ENCODE assay signal across 8 mouse cellular contexts in the genomic region with DNA sequence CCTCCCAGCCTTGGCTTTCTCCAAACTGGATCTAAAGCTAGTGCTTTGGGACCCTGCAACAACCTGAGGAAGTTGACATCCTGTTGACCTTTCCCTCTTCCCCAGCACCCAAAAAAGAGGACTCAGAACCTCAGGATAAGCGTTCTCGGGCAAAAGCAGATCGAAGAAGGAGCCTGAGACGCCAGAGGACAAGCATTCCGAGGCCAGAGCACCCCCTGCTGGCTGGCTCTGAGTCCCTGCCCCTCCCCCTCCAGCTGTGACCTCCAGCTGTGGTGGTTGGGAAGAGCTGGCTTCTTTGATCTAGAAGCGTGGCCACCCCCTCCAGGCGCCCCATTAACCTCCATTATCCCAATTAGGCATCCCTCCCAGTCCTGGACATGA. TPM values are rescaled to one million over a fixed set of nuclear protein-coding genes. Genes with fewer than 3 reads are reported as not detected.
DNase-seq lines count a peak whose midpoint lies in the region; ATAC-seq lines count a peak whose summit lies in the region.

No protein-coding gene starts in this region.

- H3K9me3 ChIP-seq in heart, embryonic 11.5 days (replicated peaks; ENCODE audit: control insufficient read depth, low read length) = no peaks in the 10 kb centered on the region
- H3K9me3 ChIP-seq in kidney, embryonic 16.5 days (ENCODE audit: low read length) = no peaks in the 10 kb centered on the region
- no peaks in the 10 kb centered on the region for H3K9me3 ChIP-seq in liver, embryonic 12.5 days (replicated peaks)

- H3K27me3 ChIP-seq in heart, embryonic 11.5 days (ENCODE audit: control insufficient read depth, insufficient read depth, low read length) = no peaks in the 10 kb centered on the region
- H3K27me3 ChIP-seq in kidney, embryonic 16.5 days (ENCODE audit: insufficient read depth, low read length) = no peaks in the 10 kb centered on the region
- H3K27me3 ChIP-seq in liver, embryonic 12.5 days (replicated peaks) = peaks cover 39% of the 10 kb centered on the region
- no peaks in the 10 kb centered on the region; the same call in 1 of the 2 replicates for H3K27me3 ChIP-seq in splenic B cell, adult 2 months (ENCODE audit: control insufficient read depth, insufficient read depth, low read length, poor library complexity, severe bottlenecking)

- H3K27ac ChIP-seq in heart, embryonic 11.5 days (ENCODE audit: low read depth, low read length) = peak overlapping the region; percentile 37
- peak overlapping the region; percentile 91 for H3K27ac ChIP-seq in kidney, embryonic 16.5 days (ENCODE audit: low read length)
- peak overlapping the region; percentile 67 for H3K27ac ChIP-seq in liver, embryonic 12.5 days

- ATAC-seq in erythroblast, adult 5-6 weeks (replicated peaks; ENCODE audit: low FRiP score, poor library complexity, severe bottlenecking) = peak; percentile 85
- ATAC-seq in heart, embryonic 11.5 days (replicated peaks; ENCODE audit: insufficient number of reproducible peaks, low FRiP score, low TSS enrichment) = no peak; the same call in 1 of the 2 replicates
- peak; percentile 79 for ATAC-seq in kidney, embryonic 16.5 days (ENCODE audit: low FRiP score, low TSS enrichment)
- ATAC-seq in liver, embryonic 12.5 days = peak; percentile 80

- H3K4me2 ChIP-seq in heart, embryonic 11.5 days = peak overlapping the region; percentile 97
- peak overlapping the region; percentile 83 for H3K4me2 ChIP-seq in kidney, embryonic 16.5 days (replicated peaks; ENCODE audit: low read depth, low read length)
- peak overlapping the region; percentile 97 for H3K4me2 ChIP-seq in liver, embryonic 12.5 days

- no peaks in the 10 kb centered on the region for H3K36me3 ChIP-seq in heart, embryonic 11.5 days (ENCODE audit: control insufficient read depth, insufficient read depth, low read length)
- H3K36me3 ChIP-seq in kidney, embryonic 16.5 days (ENCODE audit: insufficient read depth, low read length) = no peaks in the 10 kb centered on the region
- no peaks in the 10 kb centered on the region for H3K36me3 ChIP-seq in liver, embryonic 12.5 days
- H3K36me3 ChIP-seq in splenic B cell, adult 2 months (ENCODE audit: control insufficient read depth, insufficient read depth, low read length, poor library complexity, severe bottlenecking) = no peaks in the 10 kb centered on the region

- H3K4me3 ChIP-seq in heart, embryonic 11.5 days (ENCODE audit: low read depth, low read length) = peak overlapping the region; percentile 62
- H3K4me3 ChIP-seq in kidney, embryonic 16.5 days (ENCODE audit: low read length) = peak overlapping the region; percentile 62
- H3K4me3 ChIP-seq in liver, embryonic 12.5 days = peak overlapping the region; percentile 65

- peak overlapping the region; percentile 66 for H3K9ac ChIP-seq in heart, embryonic 11.5 days (ENCODE audit: low read depth, low read length)
- peak overlapping the region; percentile 77 for H3K9ac ChIP-seq in kidney, embryonic 16.5 days (replicated peaks; ENCODE audit: low read length)
- peak overlapping the region; percentile 69 for H3K9ac ChIP-seq in liver, embryonic 12.5 days

- peak; percentile 96 for DNase-seq in 3T3-L1 (ENCODE audit: low read depth, low spot score)
- DNase-seq in adrenal gland, postnatal 25 days = peak; percentile 88
- peak; percentile 86 for DNase-seq in naive thymus-derived CD4-positive, alpha-beta T cell, adult 2 months (ENCODE audit: low read depth)
- peak; percentile 87 for DNase-seq in splenic B cell, adult 2 months (ENCODE audit: low read depth, low spot score)

- 2% methylated on average over 7 of the region's 7 CpGs for WGBS in heart, embryonic 11.5 days (ENCODE audit: insufficient replicate concordance)
- WGBS in kidney, embryonic 16.5 days = under 1% methylated on average over 7 of the region's 7 CpGs
- WGBS in liver, embryonic 12.5 days (ENCODE audit: insufficient replicate concordance) = 2% methylated on average over 7 of the region's 7 CpGs

- peaks cover 12% of the 10 kb centered on the region for H3K4me1 ChIP-seq in heart, embryonic 11.5 days (ENCODE audit: control insufficient read depth, insufficient read depth, low read length)
- H3K4me1 ChIP-seq in kidney, embryonic 16.5 days (ENCODE audit: insufficient read depth, low read length) = peaks cover 23% of the 10 kb centered on the region
- H3K4me1 ChIP-seq in liver, embryonic 12.5 days = peaks cover 26% of the 10 kb centered on the region

RNA-seq across cellular contexts. Expression of gene Sp7, which starts 10.2 kb away (rescaled TPM):
- total RNA-seq in adrenal gland, postnatal 25 days (2021) = 0.15 TPM in 1 of 2 replicates, not detected in the other
- total RNA-seq in erythroblast, adult 5-6 weeks (2015; ENCODE audit: low replicate concordance) = not detected in 2 replicates
- not detected in 2 replicates for total RNA-seq in erythroblast, adult 5-6 weeks (2017; ENCODE audit: low replicate concordance)
- 0.20 and 0.52 TPM in 2 replicates for polyA plus RNA-seq in heart, embryonic 11.5 days (2014; fragmentation: Nextera tagmentation; extraction: Ambion mirVana)
- polyA plus RNA-seq in kidney, embryonic 16.5 days (2015; fragmentation: Nextera tagmentation; extraction: Ambion mirVana) = 1.2 and 1.3 TPM in 2 replicates
- 0.37 and 0.63 TPM in 2 replicates for polyA plus RNA-seq in liver, embryonic 12.5 days (2016; fragmentation: Nextera tagmentation; extraction: Ambion mirVana)

RNA-seq across cellular contexts. Expression of gene Aaas, which starts 26.6 kb away (rescaled TPM):
- total RNA-seq in adrenal gland, postnatal 25 days (2021) = 14.4 and 24.0 TPM in 2 replicates
- total RNA-seq in erythroblast, adult 5-6 weeks (2015; ENCODE audit: low replicate concordance) = 30.3 and 60.7 TPM in 2 replicates
- total RNA-seq in erythroblast, adult 5-6 weeks (2017; ENCODE audit: low replicate concordance) = 11.7 and 49.7 TPM in 2 replicates
- polyA plus RNA-seq in heart, embryonic 11.5 days (2014; fragmentation: Nextera tagmentation; extraction: Ambion mirVana) = 62.9 and 64.9 TPM in 2 replicates
- 89.2 and 91.7 TPM in 2 replicates for polyA plus RNA-seq in kidney, embryonic 16.5 days (2015; fragmentation: Nextera tagmentation; extraction: Ambion mirVana)
- polyA plus RNA-seq in liver, embryonic 12.5 days (2016; fragmentation: Nextera tagmentation; extraction: Ambion mirVana) = 69.7 and 74.7 TPM in 2 replicates

RNA-seq across cellular contexts. Expression of gene Sp1, which starts 28.8 kb away (rescaled TPM):
- total RNA-seq in adrenal gland, postnatal 25 days (2021) = 49.9 and 82.8 TPM in 2 replicates
- 42.2 and 66.3 TPM in 2 replicates for total RNA-seq in erythroblast, adult 5-6 weeks (2015; ENCODE audit: low replicate concordance)
- 20.2 and 23.1 TPM in 2 replicates for total RNA-seq in erythroblast, adult 5-6 weeks (2017; ENCODE audit: low replicate concordance)
- polyA plus RNA-seq in heart, embryonic 11.5 days (2014; fragmentation: Nextera tagmentation; extraction: Ambion mirVana) = 7.5 and 8.1 TPM in 2 replicates
- polyA plus RNA-seq in kidney, embryonic 16.5 days (2015; fragmentation: Nextera tagmentation; extraction: Ambion mirVana) = 10.6 and 11.3 TPM in 2 replicates
- polyA plus RNA-seq in liver, embryonic 12.5 days (2016; fragmentation: Nextera tagmentation; extraction: Ambion mirVana) = 5.1 and 5.6 TPM in 2 replicates

RNA-seq across cellular contexts. Expression of gene Myg1, which starts 45.6 kb away (rescaled TPM):
- 72.4 and 77.8 TPM in 2 replicates for total RNA-seq in adrenal gland, postnatal 25 days (2021)
- total RNA-seq in erythroblast, adult 5-6 weeks (2015; ENCODE audit: low replicate concordance) = 9.4 and 10.0 TPM in 2 replicates
- total RNA-seq in erythroblast, adult 5-6 weeks (2017; ENCODE audit: low replicate concordance) = 14.3 and 14.9 TPM in 2 replicates
- 72.7 and 77.8 TPM in 2 replicates for polyA plus RNA-seq in heart, embryonic 11.5 days (2014; fragmentation: Nextera tagmentation; extraction: Ambion mirVana)
- polyA plus RNA-seq in kidney, embryonic 16.5 days (2015; fragmentation: Nextera tagmentation; extraction: Ambion mirVana) = 118 and 120 TPM in 2 replicates
- polyA plus RNA-seq in liver, embryonic 12.5 days (2016; fragmentation: Nextera tagmentation; extraction: Ambion mirVana) = 62.0 and 66.8 TPM in 2 replicates

RNA-seq across cellular contexts. Expression of gene Pfdn5, which starts 51.2 kb away (rescaled TPM):
- 379 TPM in 2 replicates for total RNA-seq in adrenal gland, postnatal 25 days (2021)
- total RNA-seq in erythroblast, adult 5-6 weeks (2015; ENCODE audit: low replicate concordance) = 71.1 and 131 TPM in 2 replicates
- total RNA-seq in erythroblast, adult 5-6 weeks (2017; ENCODE audit: low replicate concordance) = 120 and 128 TPM in 2 replicates
- 307 and 350 TPM in 2 replicates for polyA plus RNA-seq in heart, embryonic 11.5 days (2014; fragmentation: Nextera tagmentation; extraction: Ambion mirVana)
- 376 and 377 TPM in 2 replicates for polyA plus RNA-seq in kidney, embryonic 16.5 days (2015; fragmentation: Nextera tagmentation; extraction: Ambion mirVana)
- 150 and 168 TPM in 2 replicates for polyA plus RNA-seq in liver, embryonic 12.5 days (2016; fragmentation: Nextera tagmentation; extraction: Ambion mirVana)

Comparison
In these comparisons a context has a peak if more than half of its experiments do, and no peak if none do; other contexts are left out.
1. H3K27ac ChIP-seq: peak in every context shown above with its lines; median percentile 91 in kidney, embryonic 16.5 days; 67 in liver, embryonic 12.5 days; 37 in heart, embryonic 11.5 days.